In the genomic region with DNA sequence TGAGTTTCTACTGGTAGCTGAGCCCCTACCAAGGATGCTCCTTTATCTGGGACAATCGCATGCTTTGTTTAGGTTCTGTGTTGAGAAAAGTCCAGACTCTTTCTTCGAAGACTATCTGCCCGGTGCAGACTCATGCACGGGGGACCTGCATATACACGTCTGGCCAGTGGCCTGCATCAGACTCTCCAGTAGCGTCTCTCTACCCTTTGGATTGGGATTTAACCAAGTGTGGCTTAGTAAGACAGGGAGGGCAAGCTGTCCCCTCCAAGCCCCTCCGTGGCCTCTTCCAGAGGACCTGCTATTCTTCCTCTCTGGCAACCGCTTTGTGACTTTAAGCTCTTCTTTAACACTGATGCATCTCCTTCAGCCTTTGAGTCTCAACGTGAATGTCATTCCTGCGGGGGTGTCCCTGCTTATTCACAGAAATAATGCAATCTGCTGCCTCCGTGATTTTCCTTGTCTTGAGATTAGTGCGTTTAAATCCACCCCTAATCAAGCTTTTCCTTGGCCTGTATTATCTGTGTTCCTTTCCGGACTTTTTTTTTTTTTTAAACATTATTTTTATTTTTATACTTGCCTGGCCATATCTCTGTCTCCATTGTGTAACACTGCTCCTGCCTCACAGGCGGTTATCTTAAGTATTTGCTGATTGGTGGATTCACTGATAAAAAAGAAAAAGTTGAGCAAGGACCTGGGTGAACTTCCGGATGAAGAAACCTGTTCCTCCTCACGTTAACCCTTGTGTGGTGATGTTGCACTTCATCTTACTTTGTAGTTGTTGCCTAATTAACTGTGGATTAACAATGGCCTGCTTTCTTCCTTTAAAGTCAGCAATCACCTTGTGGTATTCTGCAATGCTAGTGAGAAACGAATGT, we compare ENCODE assay signal across 8 mouse cellular contexts.
A peak's percentile ranks its signal among the peaks of the same experiment; 100 is the strongest.
DNase-seq lines count a peak whose midpoint lies in the region; ATAC-seq and TF ChIP-seq lines count a peak whose summit lies in the region.

No protein-coding gene starts in this region.

- no peaks in the 10 kb centered on the region for H3K27me3 ChIP-seq in heart, embryonic 14.5 days (ENCODE audit: control insufficient read depth, insufficient read depth, low read length)

- no peak overlapping the region for H3K9ac ChIP-seq in heart, embryonic 14.5 days (ENCODE audit: low read length)

- peak overlapping the region; percentile 27 for H3K4me2 ChIP-seq in heart, embryonic 14.5 days (ENCODE audit: low read length)

- no peak overlapping the region for H3K4me3 ChIP-seq in left cerebral cortex, adult 2 months
- no peak overlapping the region for H3K4me3 ChIP-seq in heart, embryonic 14.5 days (ENCODE audit: control insufficient read depth in 1 of 2, insufficient read depth in 1 of 2, low read depth in 1 of 2, low read length in 2 of 2)

- no peaks in the 10 kb centered on the region for H3K36me3 ChIP-seq in heart, embryonic 14.5 days (ENCODE audit: control insufficient read depth, insufficient read depth, low read length)

- H3K4me1 ChIP-seq in heart, embryonic 14.5 days (ENCODE audit: control insufficient read depth in 2 of 2, insufficient read depth in 2 of 2, low read length in 2 of 2): peaks cover 18 to 38% of the 10 kb centered on the region in 2 experiments

- no peak for TF ChIP-seq CTCF in left cerebral cortex, adult 2 months (IDR thresholded peaks at IDR 0.05)

- intact Hi-C loops in left cerebral cortex, adult 2 months (cut with DNase I): no loop called here
- intact Hi-C loops in left cerebral cortex, postnatal 4 days (cut with DNase I): loop anchor here (5.0 kb wide), 1 partner anchor 164 kb away; the partner anchor contains the start of gene Ppp3ca

- ATAC-seq in common myeloid progenitor, adult 5-6 weeks (replicated peaks; ENCODE audit: low read depth, poor library complexity, severe bottlenecking): peak; percentile 76
- no peak; the same call in 1 of the 2 replicates for ATAC-seq in heart, embryonic 14.5 days (ENCODE audit: insufficient number of reproducible peaks, insufficient read depth, low FRiP score, low read depth)
- ATAC-seq in megakaryocyte, adult 5-6 weeks (ENCODE audit: poor library complexity, severe bottlenecking): peak; percentile 76
- no peak for ATAC-seq in monocyte, adult 5-6 weeks (replicated peaks; ENCODE audit: insufficient number of reproducible peaks, low FRiP score, low TSS enrichment, poor library complexity, severe bottlenecking)

- no peaks in the 10 kb centered on the region for H3K9me3 ChIP-seq in heart, embryonic 14.5 days (ENCODE audit: control insufficient read depth, low read length)

- peak overlapping the region; percentile 76 for H3K27ac ChIP-seq in left cerebral cortex, adult 2 months
- H3K27ac ChIP-seq in heart, embryonic 14.5 days (replicated peaks in 1 of 2; ENCODE audit: control insufficient read depth in 1 of 2, insufficient read depth in 1 of 2, low read depth in 2 of 2, low read length in 2 of 2): peak overlapping the region in 1 of 2 experiments; percentile 58; a peak in 2 of 4 replicates

- no peak for DNase-seq in left cerebral cortex, adult 2 months (ENCODE audit: extremely low spot score in 1 of 2, low spot score in 2 of 2)
- DNase-seq in left cerebral cortex, adult 11 months (ENCODE audit: low spot score): no peak
- DNase-seq in adipocyte (ENCODE audit: low spot score): no peak
- no peak for DNase-seq in left cerebral cortex, postnatal 4 days

- WGBS in heart, embryonic 14.5 days: 12% methylated on average over 17 of the region's 17 CpGs

Comparison
In these comparisons a context has a peak if more than half of its experiments do, and no peak if none do; other contexts are left out.
1. ATAC-seq: peak in common myeloid progenitor, adult 5-6 weeks (single experiment) and megakaryocyte, adult 5-6 weeks (single experiment); none in heart, embryonic 14.5 days (single experiment) and monocyte, adult 5-6 weeks (single experiment).